Mouse (Mus musculus) adrenal gland, postnatal 14 days (tissue): ENCODE data around the gene Wasf3. TPM values are rescaled to one million over a fixed set of nuclear protein-coding genes. Genes with fewer than 3 reads are reported as not detected.
A peak's percentile ranks its signal among the peaks of the same experiment; 100 is the strongest.

Experiments
- DNase-seq: peaks from one replicate; pipeline ENCODE4 v3.0.0; 2021; ENCODE audit warnings: mixed read lengths
- long read RNA-seq, 2 experiments: library from polyadenylated mRNA; stranded (forward); transcript quantifications; one replicate each; pipeline ENCODE4 v2.0.0; 2021
- total RNA-seq: library from RNA; stranded (reverse); gene quantifications from 2 replicates; pipeline ENCODE4 v1.2.3, GENCODE M21; 2021

Wasf3 gene
- 19.2 and 21.2 TPM in 2 replicates for total RNA-seq
- long read RNA-seq, experiment 1, partial matches to known transcripts = 0 of 8 reads
- long read RNA-seq, experiment 1, other reads (novel, unspliced or antisense) = 8 of 8 reads
- long read RNA-seq, experiment 2, partial matches to known transcripts = 0 of 5 reads
- long read RNA-seq, experiment 2, other reads (novel, unspliced or antisense) = 5 of 5 reads

DNA sequence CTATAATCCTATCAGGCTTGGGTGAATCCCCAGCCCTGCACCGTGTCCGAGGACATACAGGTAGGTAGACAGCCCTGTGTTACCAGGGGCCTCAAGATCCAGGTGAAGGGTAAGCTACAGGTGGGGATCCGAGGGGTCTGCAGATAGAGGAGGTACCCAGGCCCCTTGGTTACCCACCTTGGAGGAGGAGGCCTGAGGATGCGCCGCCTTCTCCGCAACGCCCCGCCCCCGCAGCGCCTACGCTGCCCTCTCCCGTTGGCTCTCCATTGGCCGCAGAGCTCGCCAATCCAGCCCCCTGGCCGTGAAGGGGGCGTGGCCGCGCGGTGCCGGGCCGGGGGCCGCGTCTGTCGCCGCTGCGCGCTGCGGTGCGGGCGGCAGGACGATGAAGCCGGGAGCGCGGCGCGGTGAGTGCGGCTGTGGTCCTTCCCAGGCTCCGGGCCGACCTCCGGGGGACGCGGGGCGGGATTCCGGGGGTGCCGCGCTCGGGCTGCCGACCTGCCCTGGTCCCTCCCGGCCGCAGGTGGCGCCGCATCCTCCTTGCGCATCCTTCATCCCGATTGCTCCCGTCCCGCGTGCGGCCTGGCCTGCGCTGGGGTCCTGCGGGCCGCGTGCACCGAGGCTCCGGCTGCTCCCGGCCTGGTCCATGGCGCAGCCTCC lies at the start of gene Wasf3:
Wasf3 (plus strand) TSS at position 51 of the 657 bp plus-strand sequence.
- peak; percentile 93 for DNase-seq

DNA sequence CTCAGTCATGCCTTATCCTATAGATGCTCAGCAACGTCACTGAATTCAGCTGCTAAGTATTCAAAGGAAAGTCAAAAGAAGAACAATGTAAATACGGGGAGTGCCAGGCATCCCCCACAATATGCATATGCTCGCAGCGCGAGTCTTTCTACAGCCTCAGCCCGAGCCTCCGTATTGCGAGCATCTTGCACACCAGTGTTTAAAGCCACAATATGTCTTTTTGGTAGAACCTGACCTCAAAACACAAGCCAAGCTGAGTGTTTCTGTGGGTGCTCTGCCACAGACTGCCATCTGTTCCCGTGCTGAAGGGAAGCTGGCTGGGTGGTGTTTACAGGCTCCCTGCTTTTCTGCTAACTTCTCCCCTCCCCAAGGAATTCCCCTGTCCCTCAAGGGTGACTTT lies 46.7 kb upstream of the Wasf3 start:
- DNase-seq = no peak

DNA sequence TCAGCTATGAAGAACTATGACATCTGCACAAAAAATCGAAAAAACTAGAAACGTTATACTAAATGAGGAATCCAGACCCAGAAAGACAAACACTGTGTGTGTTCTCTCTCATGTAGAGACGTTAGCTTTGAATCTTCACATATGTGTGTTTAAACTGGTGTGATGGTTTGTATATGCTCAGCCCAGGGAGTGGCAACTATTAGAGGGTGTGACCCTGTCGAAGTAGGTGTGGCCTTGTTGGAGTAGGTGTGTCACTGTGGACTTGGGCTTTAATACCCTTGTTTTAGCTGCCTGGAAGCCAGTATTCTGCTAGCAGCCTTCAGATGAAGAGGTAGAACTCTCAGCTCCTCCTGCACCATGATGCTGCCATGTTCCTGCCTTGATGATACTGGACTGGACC lies 44.7 kb upstream of the Wasf3 start:
- no peak for DNase-seq

DNA sequence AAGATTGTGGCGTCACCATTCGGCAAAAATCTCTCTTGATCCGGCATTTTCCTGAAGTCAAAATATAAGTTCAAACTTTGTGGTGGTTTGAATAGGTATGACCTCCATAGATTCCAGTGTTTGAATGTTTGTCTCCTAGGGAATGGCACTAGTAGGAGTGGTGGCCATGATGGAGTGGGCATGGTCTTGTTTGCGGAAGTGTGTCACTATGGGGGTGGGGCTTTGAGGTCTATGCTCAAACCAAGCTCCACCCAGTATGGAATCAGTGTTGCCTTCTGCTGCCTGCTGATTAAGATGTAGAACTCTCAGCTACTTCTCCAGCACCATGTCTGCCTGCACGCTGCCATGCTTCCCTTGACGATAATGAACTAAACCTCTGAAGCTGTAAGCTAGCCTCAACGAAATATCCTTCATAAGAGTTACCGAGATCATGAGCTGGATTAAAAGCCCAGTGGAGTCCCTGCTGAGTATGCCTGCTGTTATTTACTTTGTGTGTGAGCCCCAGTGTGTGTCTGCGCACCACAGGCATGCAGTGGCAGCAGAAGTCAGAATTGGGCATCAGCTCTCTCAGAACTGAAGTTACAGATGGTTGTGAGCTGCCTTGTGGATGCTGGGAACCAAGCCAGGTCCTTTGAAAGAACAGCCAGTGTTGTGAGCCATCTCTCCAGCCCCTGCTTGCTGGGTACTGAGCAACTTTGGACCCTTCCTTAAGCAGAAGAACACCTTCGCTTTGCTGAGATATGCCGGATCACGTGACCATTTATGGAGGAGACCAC lies 39.7 kb upstream of the Wasf3 start:
- DNase-seq = no peak

DNA sequence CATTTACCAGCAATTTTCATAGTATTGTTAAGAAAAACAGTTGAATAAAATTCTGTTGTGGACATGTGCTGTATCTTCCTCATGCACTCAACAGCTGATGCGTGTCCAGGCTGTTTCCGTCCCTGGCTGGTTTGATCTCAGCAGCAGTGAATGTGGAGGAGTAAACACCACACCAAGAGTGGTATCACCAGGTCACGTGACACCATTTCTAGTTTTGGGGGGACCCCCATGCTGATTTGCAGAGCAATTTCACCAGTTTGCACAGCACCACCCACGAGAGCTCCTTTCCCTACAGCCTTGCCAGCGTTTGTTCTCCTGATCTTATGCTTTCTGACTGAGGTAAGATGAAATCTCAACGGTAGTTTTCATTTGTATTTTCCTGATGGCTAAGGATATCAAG lies 37.7 kb upstream of the Wasf3 start:
- no peak for DNase-seq

DNA sequence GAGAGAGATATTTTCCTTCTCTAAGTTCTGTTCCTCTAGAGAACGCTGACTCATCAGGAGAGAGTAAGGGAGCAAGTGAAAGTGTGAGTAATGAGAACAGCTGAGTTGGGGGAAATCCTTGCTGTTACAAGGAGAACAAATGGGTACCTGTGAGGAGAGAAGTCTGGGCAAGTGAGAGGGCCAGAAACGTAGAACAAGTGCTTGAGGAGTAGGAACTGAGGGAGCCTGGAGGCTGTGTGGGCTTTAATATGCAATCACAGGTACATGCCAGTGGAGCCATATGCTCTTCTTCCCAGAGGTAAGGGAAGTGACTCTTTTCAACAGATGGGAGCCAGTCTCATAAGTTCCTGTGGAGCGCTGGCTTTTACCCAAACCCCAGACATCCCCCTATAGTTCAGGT lies 35.6 kb upstream of the Wasf3 start:
- DNase-seq = no peak

DNA sequence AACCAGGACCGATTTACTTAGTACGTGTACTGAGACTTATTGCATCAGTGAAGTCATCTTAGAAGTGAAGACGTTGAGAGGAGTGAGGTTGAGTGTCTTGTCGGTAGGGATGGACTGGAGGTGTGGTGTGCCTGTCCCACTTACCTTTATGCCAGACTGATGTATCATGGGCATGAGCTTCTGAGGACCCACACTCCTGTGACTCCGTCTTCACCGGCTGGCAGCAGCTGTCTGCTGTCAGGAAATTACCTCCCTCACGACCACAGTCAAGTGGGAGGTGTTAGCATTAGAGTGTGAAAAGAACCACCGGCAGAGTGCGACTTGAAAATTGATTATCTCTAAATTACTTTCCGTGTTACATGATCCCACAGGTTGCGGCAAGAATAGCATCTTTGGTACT lies 34.0 kb upstream of the Wasf3 start:
- DNase-seq = no peak

GRCm38 (mm10) chr5:146352006-146352405 lies 32.8 kb upstream of the Wasf3 start:
- peak; percentile 41 for DNase-seq

GRCm38 (mm10) chr5:146360386-146360785 lies 24.4 kb upstream of the Wasf3 start:
- peak; percentile 56 for DNase-seq

GRCm38 (mm10) chr5:146362711-146363110 lies 22.1 kb upstream of the Wasf3 start:
- DNase-seq = peak; percentile 46

GRCm38 (mm10) chr5:146368356-146368755 lies 16.4 kb upstream of the Wasf3 start:
- DNase-seq = no peak

DNA sequence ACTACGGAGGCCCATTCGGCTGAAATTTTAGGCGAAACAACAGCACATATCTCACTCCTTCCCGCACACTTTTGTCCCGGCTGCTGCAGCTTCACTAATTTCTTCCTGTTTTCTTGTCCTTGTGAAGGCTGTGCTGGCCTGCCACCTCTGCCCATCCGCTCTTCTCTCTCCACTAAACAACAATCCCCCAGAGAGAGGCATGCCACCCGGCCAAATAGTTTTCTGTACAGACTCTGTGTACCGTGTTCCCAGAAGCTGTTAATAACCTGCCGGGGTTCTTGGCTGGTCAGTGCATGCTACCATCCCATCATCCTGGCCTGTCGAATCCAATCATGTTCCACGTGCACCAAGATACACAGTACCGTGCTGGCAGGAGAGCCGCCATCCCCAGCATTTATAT lies 15.8 kb upstream of the Wasf3 start:
- DNase-seq = no peak

DNA sequence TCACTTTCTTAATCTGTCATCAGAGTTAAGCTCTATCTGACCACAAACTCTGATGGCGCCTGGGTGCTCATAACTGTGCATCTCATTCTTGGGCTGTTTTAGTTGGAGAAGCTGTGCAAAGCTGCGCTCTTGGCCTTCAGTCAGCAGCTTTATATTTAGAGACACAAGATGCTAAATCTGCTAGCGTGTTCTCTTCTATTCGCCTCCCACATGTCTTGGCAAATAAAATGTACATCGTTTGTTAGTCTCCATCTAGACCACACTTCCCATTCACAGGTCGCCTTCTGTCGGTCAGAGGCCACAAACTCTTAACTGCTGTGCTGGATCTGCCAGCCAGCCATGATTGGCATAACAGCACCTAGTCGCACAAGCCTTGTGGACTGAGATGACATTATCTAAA lies 14.0 kb upstream of the Wasf3 start:
- no peak for DNase-seq

DNA sequence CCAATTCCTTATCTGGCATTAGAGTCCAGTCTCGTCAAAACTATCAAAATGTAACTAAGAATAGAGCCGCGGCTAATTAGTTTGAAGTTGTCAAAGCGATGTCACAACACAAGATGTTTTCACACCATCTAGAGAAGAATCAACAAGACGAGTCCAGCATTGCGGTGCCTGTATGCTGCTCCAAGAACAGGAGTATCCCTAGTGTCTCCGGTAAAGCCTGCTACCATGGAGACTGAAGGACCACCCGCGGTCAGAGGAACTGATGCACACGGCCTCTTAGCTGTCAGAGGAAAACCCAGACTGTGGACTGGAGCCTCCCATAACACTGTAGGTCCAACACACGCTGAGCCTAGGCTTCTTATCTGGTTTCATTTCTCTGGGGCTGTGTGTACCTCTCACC lies 11.5 kb upstream of the Wasf3 start:
- DNase-seq = no peak

GRCm38 (mm10) chr5:146376601-146377000 lies 8.2 kb upstream of the Wasf3 start:
- DNase-seq = peak; percentile 19

GRCm38 (mm10) chr5:146380041-146380440 lies 4.7 kb upstream of the Wasf3 start:
- no peak for DNase-seq

DNA sequence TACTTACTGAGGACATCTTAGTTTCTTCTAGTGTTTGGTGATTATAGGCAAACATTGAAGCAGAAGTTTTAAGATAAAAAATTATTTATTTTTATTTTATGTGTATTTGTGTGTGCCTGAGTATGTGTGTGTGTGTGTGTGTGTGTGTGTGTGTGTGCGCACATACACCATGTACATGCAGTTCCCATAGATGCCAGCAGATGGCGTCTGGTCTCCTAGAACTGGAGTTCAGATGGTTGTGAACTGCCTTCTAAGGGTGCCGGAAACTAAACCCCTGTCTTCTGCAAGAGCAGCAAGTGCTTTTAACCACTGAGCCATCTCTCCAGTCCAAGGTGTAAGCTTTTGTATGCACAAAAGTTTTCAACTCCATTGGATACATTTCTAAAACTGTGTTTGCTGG lies 2.5 kb upstream of the Wasf3 start:
- peak; percentile 26 for DNase-seq

DNA sequence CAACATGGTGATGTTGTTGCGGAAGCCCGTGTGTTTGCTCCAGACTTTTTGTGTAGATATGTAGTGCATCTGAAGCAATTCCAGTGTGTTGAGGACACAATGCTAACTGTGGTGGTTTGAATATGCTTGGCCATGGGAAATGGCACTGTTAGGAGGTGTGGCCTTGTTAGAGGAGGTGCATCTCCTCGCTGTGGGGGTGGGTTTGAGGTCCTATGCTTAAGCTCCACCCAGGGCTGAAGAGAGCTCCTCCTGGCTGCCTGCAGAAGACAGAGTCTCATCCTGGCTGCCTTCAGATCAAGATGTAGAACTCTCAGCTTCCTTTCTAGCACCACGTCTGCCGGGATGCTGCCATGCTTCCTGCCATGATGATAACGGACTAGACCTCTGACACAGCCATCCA lies 1.4 kb upstream of the Wasf3 start:
- no peak for DNase-seq

DNA sequence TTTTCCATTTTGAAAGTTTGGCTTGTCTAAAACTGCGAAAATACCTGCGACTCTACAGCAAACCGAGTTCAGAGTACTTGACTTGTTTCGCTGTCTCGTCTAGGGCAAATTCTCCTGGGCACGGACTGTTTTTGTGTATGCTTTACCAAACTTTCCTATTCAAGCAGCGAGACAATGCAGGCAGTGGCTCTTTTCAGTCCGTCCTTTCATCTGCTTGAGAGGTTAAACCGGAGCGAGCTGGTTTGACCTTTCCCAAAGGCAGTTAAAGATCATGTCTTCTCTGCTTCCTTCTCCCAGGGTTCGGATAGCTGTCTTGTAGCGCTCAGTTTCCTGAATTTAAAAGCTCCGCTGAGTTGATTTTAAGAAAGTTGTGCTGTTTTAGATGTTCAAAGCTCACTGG lies 1.2 kb downstream of the Wasf3 start:
- DNase-seq = no peak

DNA sequence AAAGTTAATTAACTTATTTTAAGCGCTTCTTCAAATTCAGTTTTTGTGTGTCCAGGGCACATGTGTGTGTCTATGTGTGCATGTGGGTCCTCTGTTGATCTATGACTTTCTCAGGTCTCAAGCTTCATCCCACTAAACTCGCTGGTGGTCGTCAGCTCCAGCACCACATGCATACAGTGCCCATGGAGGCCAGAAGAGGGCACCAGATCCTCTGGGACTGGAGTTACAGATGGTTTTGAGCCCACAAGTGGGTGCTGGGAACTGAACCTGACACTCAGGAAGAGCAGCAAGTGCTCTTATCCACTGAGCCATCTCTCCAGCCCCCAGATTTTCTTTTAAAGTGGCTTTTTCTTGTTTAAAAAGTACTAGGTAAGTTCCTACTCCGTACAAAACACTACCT lies 2.1 kb downstream of the Wasf3 start:
- no peak for DNase-seq

DNA sequence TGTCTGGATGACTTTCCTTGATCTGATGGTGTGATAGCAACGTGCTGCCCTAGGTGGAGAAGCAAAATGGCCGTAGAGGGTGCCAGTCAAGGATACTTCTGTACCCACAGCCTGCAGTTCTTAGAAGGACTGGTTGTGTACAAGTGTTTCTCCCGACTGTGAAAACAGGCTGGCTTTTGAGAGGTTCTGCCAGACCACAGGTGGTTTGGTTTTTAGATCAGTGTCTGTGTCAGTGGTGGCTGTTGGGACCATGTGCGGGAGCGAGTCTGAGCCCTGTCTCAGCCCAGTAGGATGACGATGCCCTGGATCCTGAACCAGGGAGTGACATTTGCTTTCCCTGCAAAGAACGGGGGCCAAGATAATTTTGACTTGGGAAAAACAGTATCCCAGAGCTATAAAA lies 9.8 kb downstream of the Wasf3 start:
- DNase-seq = no peak

GRCm38 (mm10) chr5:146397253-146397652 lies 12.5 kb downstream of the Wasf3 start:
- DNase-seq = no peak

GRCm38 (mm10) chr5:146398386-146399115 lies 13.8 kb downstream of the Wasf3 start:
- DNase-seq = no peak
